Mouse (Mus musculus): ENCODE measurements around the gene Zxdc.

Zxdc gene

GRCm38 (mm10) chr6:90368976-90369724, at the start of gene Zxdc:
Gene Zxdc (plus strand): TSS chr6:90369492.
- DNase-seq (ENCODE audit: low spot score in 2 of 2): peak; percentile 92 to 95

GRCm38 (mm10) chr6:90320429-90320828, 48.9 kb upstream of the Zxdc start:
- peak in 1 of 2 experiments; percentile 4 for DNase-seq (ENCODE audit: low spot score in 2 of 2)

GRCm38 (mm10) chr6:90321811-90322210, 47.5 kb upstream of the Zxdc start:
- DNase-seq (ENCODE audit: low spot score in 2 of 2): no peak

GRCm38 (mm10) chr6:90324026-90324425, 45.3 kb upstream of the Zxdc start:
- no peak for DNase-seq (ENCODE audit: low spot score in 2 of 2)

GRCm38 (mm10) chr6:90324463-90324862, 44.8 kb upstream of the Zxdc start:
- no peak for DNase-seq (ENCODE audit: low spot score in 2 of 2)

- DNase-seq (ENCODE audit: low spot score in 2 of 2): no peak
Observed at GRCm38 (mm10) chr6:90324991-90325390, 44.3 kb upstream of the Zxdc start, which contains the start of gene Chst13. Gene Chst13 (minus strand): TSS chr6:90325185.

- DNase-seq (ENCODE audit: low spot score in 2 of 2): no peak
Observed at GRCm38 (mm10) chr6:90327670-90328069, 41.6 kb upstream of the Zxdc start.

GRCm38 (mm10) chr6:90329953-90330352, 39.3 kb upstream of the Zxdc start:
- DNase-seq (ENCODE audit: low spot score in 2 of 2): no peak

- DNase-seq (ENCODE audit: low spot score in 2 of 2): no peak
Observed at GRCm38 (mm10) chr6:90332561-90333425, 36.5 kb upstream of the Zxdc start, which contains the start of gene Uroc1. Gene Uroc1 (plus strand): TSS chr6:90333284.

GRCm38 (mm10) chr6:90334244-90334643, 35.0 kb upstream of the Zxdc start:
- DNase-seq (ENCODE audit: low spot score in 2 of 2): no peak

GRCm38 (mm10) chr6:90342343-90342742, 26.9 kb upstream of the Zxdc start:
- no peak for DNase-seq (ENCODE audit: low spot score in 2 of 2)

- DNase-seq (ENCODE audit: low spot score in 2 of 2): no peak
Observed at GRCm38 (mm10) chr6:90347183-90347582, 22.1 kb upstream of the Zxdc start.

GRCm38 (mm10) chr6:90348500-90348899, 20.8 kb upstream of the Zxdc start:
- no peak for DNase-seq (ENCODE audit: low spot score in 2 of 2)

GRCm38 (mm10) chr6:90350011-90350410, 19.3 kb upstream of the Zxdc start:
- DNase-seq (ENCODE audit: low spot score in 2 of 2): no peak

- no peak for DNase-seq (ENCODE audit: low spot score in 2 of 2)
Observed at GRCm38 (mm10) chr6:90358142-90358541, 11.2 kb upstream of the Zxdc start.

GRCm38 (mm10) chr6:90359445-90359844, 9.8 kb upstream of the Zxdc start:
- no peak for DNase-seq (ENCODE audit: low spot score in 2 of 2)

- DNase-seq (ENCODE audit: low spot score in 2 of 2): no peak
Observed at GRCm38 (mm10) chr6:90360024-90360781, 9.1 kb upstream of the Zxdc start.

GRCm38 (mm10) chr6:90360922-90361614, 8.2 kb upstream of the Zxdc start:
- DNase-seq (ENCODE audit: low spot score in 2 of 2): no peak

- DNase-seq (ENCODE audit: low spot score in 2 of 2): no peak
Observed at GRCm38 (mm10) chr6:90363301-90363700, 6.0 kb upstream of the Zxdc start.

GRCm38 (mm10) chr6:90369725-90370553, 647 bp downstream of the Zxdc start:
- DNase-seq (ENCODE audit: low spot score in 2 of 2): peak; percentile 27 to 30
